Mouse (Mus musculus): ENCODE data around the gene Snapc4. TPM values are rescaled to one million over a fixed set of nuclear protein-coding genes. Genes with fewer than 3 reads are reported as not detected.

Snapc4 gene
- polyA plus RNA-seq (2015; fragmentation: Illumina TruSeq; extraction: RNeasy Lipid Tissue Mini Kit (QIAGEN cat#74804); ENCODE audit: insufficient read depth, low replicate concordance), result 54.0 TPM

GRCm38 (mm10) chr2:26380131-26380771 is at the start of gene Snapc4:
Gene Snapc4 (minus strand): TSS chr2:26380653.

DNA sequence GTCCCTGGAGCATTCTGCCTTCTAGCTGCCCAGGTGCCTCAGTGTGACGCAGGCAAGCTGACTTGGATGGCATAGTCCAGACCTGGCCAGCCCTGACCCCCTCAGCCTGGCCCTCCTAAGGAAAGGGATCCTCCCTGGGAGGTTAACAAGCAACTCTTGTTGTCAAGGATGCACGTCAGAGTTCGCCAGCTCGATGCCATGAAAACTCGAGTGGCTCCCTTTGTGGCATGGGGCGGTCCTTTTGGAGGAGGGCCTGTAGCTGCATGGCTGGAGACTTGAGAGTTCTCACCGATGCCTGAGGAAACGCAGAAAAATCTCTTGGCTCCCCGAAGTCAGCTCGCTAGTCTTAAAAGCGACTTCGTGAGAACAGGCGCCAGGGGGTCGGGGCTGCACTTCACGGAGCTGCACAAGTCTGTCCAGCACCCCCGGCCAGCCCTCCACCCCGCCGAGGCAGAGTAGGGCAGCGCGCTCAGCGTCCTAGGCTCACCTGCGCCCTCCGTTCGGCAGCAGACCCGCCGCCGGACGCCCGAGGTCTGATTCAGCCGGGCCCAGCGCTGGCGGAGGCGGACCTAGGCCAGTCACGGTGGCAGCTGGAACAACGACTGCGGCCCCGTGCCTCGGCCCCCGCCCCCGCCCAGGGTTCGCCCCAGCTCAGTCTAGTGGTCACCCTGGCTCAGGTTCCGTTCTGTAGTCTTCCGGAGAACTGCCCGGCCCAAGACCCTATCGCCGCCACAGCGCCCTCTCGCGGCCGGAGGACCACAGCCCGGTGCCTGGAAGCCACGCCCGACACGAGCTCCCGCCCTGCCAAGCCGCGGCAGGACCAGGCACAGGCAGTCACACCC is 28.3 kb upstream of the Snapc4 start, which contains the start of gene Inpp5e:
Gene Inpp5e, minus strand, starts transcription at position 689 of the 842 bp plus-strand sequence.

DNA sequence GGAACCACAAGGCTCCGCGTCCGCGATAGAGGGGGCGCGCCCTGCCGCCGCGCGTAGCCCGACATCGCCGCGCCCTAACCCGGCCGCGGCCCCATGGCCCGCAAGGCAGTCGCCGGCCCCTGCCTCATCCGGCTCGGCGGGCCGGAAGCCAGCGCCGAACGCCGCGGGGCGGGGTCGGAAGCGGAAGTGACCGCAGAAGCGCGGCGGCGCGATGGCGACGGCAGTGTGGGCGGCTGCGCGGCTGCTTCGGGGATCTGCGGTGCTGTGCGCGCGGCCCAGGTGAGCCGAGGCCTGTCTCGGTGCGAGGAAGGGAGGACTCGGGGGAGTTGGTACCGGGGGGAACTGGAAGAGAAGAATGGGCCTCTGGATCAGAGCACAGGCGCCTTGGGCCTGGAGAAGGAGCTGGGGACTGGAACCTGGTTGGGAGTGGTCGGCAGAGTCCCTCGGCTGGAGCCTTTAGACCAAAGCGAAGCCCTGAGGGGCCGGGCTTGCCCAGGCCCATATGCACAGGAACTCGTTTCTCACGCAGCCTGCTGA is 8.8 kb upstream of the Snapc4 start, which contains the start of the genes Entr1 and Pmpca:
Gene Entr1, minus strand, starts transcription at position 163 of the 537 bp plus-strand sequence.
Gene Pmpca, plus strand, starts transcription at position 186 of the 537 bp plus-strand sequence.

DNA sequence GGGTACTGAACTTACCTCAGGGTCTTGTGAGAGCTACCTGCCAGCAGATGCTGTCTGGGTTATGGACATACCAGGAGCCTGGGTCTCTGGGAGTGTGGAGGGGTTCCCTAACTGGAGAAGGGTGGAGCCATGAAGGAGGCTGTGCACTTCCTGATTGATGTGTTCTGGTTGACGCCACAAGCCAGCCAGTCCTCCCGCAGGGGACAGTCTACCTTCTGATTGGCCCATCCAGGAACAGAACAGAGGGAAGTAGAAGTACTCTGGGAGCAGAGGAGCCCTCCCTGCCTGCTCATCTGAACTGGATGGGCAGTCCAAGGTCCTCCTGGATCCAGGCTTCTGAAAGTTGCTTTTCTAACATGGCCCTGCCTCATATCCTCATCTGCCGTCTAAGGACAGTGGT is 19.7 kb downstream of the Snapc4 start, which contains the start of gene Card9:
Gene Card9, minus strand, starts transcription at position 147 of the 400 bp plus-strand sequence.

GRCm38 (mm10) chr2:26351358-26352290 is 28.8 kb downstream of the Snapc4 start, which contains the start of gene Dnlz:
Gene Dnlz (minus strand): TSS chr2:26352110.

DNA sequence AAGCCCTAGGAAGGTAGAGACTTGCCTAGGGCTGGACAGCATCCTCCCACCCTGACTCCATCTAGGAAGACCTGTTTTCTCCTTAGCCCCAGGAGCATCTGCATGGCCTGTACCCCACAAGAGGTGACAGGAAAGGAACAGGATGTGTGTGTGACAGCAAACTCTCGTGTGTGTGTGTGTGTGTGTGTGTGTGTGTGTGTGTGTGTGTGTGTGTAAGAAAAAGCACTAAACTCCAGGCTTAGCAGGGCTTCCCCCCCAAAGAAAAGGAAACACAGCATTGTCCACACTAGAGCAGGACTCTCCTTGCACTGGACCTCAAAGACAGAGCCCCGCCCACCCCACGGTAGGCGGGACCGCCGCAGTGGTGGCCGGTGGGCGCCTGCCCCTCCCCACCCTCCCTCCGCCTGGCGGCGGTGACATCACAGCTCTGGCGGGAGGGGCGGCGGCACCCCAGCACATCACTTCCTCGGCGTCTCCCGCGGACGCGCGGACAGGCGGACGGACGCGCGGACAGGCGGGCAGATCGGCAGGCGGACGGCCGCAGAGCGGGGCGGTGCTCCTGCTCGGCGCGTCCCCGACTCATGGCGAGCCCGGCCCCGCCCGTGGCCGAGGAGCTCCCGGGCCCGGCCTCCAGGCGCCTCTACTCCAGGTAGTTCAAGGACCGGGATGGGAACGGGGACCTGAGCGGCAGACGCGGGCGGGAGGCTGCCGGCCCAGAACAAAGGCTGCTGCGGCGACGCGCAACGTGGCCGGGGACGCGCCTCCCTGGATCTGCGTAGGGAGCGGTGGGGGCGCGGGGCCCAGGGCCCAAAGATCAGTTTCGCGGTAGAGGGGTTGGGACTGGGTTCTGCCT is 65.2 kb downstream of the Snapc4 start, which contains the start of gene Gpsm1:
Gene Gpsm1, plus strand, starts transcription at position 444 of the 853 bp plus-strand sequence.

Other genes starting within 250 kb of the Snapc4 start
- not detected for gene Lhx3, start 172.4 kb downstream of the Snapc4 start, polyA plus RNA-seq (2015; fragmentation: Illumina TruSeq; extraction: RNeasy Lipid Tissue Mini Kit (QIAGEN cat#74804); ENCODE audit: insufficient read depth, low replicate concordance)
- gene Qsox2, start 143.1 kb downstream of the Snapc4 start, polyA plus RNA-seq (2015; fragmentation: Illumina TruSeq; extraction: RNeasy Lipid Tissue Mini Kit (QIAGEN cat#74804); ENCODE audit: insufficient read depth, low replicate concordance), result 6.4 TPM
- not detected for gene Ccdc187, start 86.1 kb downstream of the Snapc4 start, polyA plus RNA-seq (2015; fragmentation: Illumina TruSeq; extraction: RNeasy Lipid Tissue Mini Kit (QIAGEN cat#74804); ENCODE audit: insufficient read depth, low replicate concordance)
- 6.1 TPM for gene Gpsm1, start 65.1 kb downstream of the Snapc4 start, polyA plus RNA-seq (2015; fragmentation: Illumina TruSeq; extraction: RNeasy Lipid Tissue Mini Kit (QIAGEN cat#74804); ENCODE audit: insufficient read depth, low replicate concordance)
- gene Dnlz, start 28.5 kb downstream of the Snapc4 start, polyA plus RNA-seq (2015; fragmentation: Illumina TruSeq; extraction: RNeasy Lipid Tissue Mini Kit (QIAGEN cat#74804); ENCODE audit: insufficient read depth, low replicate concordance), result 8.4 TPM
- 2.3 TPM for gene Card9, start 19.7 kb downstream of the Snapc4 start, polyA plus RNA-seq (2015; fragmentation: Illumina TruSeq; extraction: RNeasy Lipid Tissue Mini Kit (QIAGEN cat#74804); ENCODE audit: insufficient read depth, low replicate concordance)
- 103 TPM for gene Entr1, start 8.7 kb upstream of the Snapc4 start, polyA plus RNA-seq (2015; fragmentation: Illumina TruSeq; extraction: RNeasy Lipid Tissue Mini Kit (QIAGEN cat#74804); ENCODE audit: insufficient read depth, low replicate concordance)
- gene Pmpca, start 8.7 kb upstream of the Snapc4 start, polyA plus RNA-seq (2015; fragmentation: Illumina TruSeq; extraction: RNeasy Lipid Tissue Mini Kit (QIAGEN cat#74804); ENCODE audit: insufficient read depth, low replicate concordance), result 70.0 TPM
- gene Inpp5e, start 28.6 kb upstream of the Snapc4 start, polyA plus RNA-seq (2015; fragmentation: Illumina TruSeq; extraction: RNeasy Lipid Tissue Mini Kit (QIAGEN cat#74804); ENCODE audit: insufficient read depth, low replicate concordance), result 18.7 TPM
- 67.4 TPM for gene Sec16a, start 64.6 kb upstream of the Snapc4 start, polyA plus RNA-seq (2015; fragmentation: Illumina TruSeq; extraction: RNeasy Lipid Tissue Mini Kit (QIAGEN cat#74804); ENCODE audit: insufficient read depth, low replicate concordance)
- 6.8 TPM for gene Notch1, start 136.0 kb upstream of the Snapc4 start, polyA plus RNA-seq (2015; fragmentation: Illumina TruSeq; extraction: RNeasy Lipid Tissue Mini Kit (QIAGEN cat#74804); ENCODE audit: insufficient read depth, low replicate concordance)
- gene Egfl7, start 199.4 kb upstream of the Snapc4 start, polyA plus RNA-seq (2015; fragmentation: Illumina TruSeq; extraction: RNeasy Lipid Tissue Mini Kit (QIAGEN cat#74804); ENCODE audit: insufficient read depth, low replicate concordance), result 84.4 TPM
- gene Gm20532, start 206.0 kb upstream of the Snapc4 start, polyA plus RNA-seq (2015; fragmentation: Illumina TruSeq; extraction: RNeasy Lipid Tissue Mini Kit (QIAGEN cat#74804); ENCODE audit: insufficient read depth, low replicate concordance), result not detected
- gene Agpat2, start 223.8 kb upstream of the Snapc4 start, polyA plus RNA-seq (2015; fragmentation: Illumina TruSeq; extraction: RNeasy Lipid Tissue Mini Kit (QIAGEN cat#74804); ENCODE audit: insufficient read depth, low replicate concordance), result 8.3 TPM
- 0.64 TPM for gene Fam69b, start 247.8 kb upstream of the Snapc4 start, polyA plus RNA-seq (2015; fragmentation: Illumina TruSeq; extraction: RNeasy Lipid Tissue Mini Kit (QIAGEN cat#74804); ENCODE audit: insufficient read depth, low replicate concordance)